Mouse (Mus musculus) adrenal gland, adult 2 months (tissue): ENCODE measurements around the gene Mical3. TPM values are rescaled to one million over a fixed set of nuclear protein-coding genes. Genes with fewer than 3 reads are reported as not detected.

ENCODE experiments used
- DNase-seq: peaks from one replicate; pipeline ENCODE4 v3.0.0; 2021
- polyA plus RNA-seq: library from polyadenylated mRNA; depleted of rRNA; stranded (reverse); fragments of >200 nt; gene quantifications from 2 replicates; pipeline ENCODE4 v1.2.3, GENCODE M21; 2012
- total RNA-seq, 2 experiments: library from RNA; stranded (reverse); gene quantifications; 2 replicates each; pipeline ENCODE4 v1.2.3; 2021

Mical3 gene
- total and polyA plus RNA-seq, 3 experiments = 19.9 to 44.3 (median 34.0) TPM

- DNase-seq = no peak
These were observed 49.3 kb downstream of the Mical3 start for GRCm38 (mm10) chr6:121081288-121082093.

- no peak for DNase-seq
These were observed 52.6 kb downstream of the Mical3 start for GRCm38 (mm10) chr6:121078175-121078574.

DNA sequence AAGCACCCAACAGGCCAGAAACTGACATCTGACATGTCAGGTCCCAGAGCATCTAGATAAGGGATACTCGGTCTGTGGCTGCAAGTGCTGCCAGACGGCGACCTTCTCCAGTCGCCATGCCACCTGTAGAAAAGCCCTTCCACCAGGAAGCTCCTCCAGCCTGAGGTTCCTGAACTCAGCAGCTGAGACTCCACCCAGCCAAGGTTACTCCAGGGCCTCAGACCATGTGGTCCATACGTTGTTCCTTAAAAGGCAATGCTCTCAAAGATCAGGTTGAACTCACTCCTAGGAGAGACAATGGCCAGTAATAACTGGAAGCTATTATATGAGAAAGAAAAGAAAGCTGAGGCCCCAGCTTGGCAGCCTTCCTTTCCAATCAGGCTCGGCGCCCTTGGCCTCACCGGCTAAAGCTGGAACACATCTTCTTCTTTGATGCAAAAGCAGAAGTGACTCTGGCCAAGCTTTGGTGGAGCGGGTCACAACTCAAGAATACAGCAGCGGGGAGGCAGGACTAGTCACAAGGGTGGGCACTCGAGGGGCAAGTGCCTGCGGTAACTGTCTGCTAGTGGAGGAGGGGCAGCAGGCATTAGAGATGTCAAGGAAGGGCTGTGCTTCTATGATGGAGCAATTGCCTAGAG lies 53.8 kb downstream of the Mical3 start:
- DNase-seq = no peak

DNA sequence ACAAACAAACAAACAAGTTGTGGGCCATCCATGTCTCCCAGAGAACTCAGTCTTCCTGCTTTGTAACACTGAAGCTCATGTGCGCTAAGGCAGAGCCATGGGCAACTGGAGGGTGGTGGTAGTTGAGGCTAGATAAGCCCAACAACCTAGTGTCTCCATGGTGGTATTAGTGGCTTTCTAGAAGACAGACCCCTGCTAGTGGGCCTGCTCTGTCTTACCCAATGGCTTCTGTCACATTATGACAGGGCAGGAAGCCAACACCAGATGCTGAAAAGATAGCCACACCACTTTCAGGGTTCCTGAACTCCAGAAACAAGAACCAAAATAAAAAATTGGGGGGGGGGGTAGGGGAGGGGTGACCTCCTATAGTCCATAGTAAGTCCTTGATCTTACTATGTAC lies 55.0 kb downstream of the Mical3 start:
- DNase-seq = no peak

- DNase-seq = no peak
These were observed 57.5 kb downstream of the Mical3 start for GRCm38 (mm10) chr6:121073312-121073711.

GRCm38 (mm10) chr6:121072615-121073014 lies 58.2 kb downstream of the Mical3 start:
- DNase-seq = no peak

- DNase-seq = no peak
These were observed 60.1 kb downstream of the Mical3 start for GRCm38 (mm10) chr6:121070584-121071230.

- DNase-seq = no peak
These were observed 61.6 kb downstream of the Mical3 start for GRCm38 (mm10) chr6:121069156-121069555.

DNA sequence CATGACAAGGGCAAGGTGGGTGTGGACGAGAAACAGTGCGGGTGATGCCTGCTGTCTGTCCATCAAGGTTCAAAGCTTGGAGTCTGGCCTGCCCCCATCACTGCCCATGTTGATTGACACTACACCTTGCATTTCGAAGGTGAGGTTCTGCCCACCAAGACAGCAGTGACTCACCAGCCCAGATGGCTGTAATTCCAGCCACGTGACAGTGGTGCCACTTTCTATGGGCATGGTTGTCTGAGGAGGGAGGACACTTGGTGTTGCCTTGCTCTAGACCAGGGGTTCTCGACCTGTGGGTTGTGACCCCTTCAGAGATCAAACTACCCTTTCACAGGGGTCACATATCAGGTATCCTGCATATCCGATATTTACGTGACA lies 62.7 kb downstream of the Mical3 start:
- DNase-seq = no peak

GRCm38 (mm10) chr6:121067426-121068086 lies 63.2 kb downstream of the Mical3 start:
- no peak for DNase-seq

- DNase-seq = peak; percentile 79
These were observed 64.0 kb downstream of the Mical3 start for GRCm38 (mm10) chr6:121066761-121067160.

DNA sequence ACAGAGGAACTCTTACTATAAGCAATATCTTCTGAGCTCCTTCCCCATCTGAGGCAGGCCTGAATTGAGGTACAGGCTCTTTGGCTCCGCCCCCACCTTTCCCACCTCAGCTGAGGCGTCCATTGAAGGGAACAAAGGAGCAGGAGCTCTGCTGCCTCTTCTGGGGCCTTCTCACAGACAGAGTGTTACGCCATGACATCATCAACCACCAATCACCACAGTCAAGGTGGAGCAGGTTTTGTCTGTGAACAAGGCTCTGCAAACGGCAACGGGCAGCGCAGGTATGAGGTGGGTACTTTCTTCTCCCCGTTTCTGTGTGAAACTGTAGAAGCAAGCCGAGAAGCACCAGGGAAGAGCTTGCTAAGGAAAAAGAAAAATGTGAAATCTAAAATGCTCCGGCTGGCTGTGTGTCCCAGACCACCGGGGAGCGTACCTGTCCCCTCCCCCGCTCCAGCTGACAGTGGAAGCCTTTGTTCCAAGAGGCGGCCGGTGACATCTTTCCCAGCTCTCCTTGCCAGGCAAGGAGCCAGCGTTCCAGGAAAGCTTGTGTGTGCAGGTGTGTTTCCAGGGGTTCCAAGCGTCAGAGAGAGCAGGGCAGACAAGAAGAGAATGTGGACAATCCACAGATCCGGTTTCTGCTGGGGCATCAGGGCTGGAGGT lies 66.3 kb downstream of the Mical3 start:
- DNase-seq = no peak

DNA sequence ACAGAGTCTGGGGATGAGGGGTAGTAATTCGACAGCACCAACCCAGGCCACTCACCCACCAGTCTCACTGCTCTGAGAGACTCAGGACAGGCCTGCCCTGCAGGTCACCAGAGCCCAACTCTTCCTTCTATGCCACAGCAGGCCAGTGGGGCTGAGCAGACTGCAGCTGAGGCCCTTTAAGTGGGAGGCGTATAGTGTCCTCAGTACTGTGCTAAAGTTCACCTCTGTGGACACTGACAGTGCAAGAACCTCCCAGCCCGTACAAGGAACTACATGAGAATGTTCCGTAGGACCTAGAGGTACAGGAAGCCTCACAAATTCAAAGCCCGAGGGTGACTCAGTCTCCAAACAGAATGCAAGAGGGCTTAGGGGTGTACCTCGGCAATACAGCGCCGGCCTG lies 67.0 kb downstream of the Mical3 start:
- DNase-seq = no peak

- no peak for DNase-seq
These were observed 67.8 kb downstream of the Mical3 start for GRCm38 (mm10) chr6:121062891-121063408.

- DNase-seq = no peak
These were observed 72.8 kb downstream of the Mical3 start for GRCm38 (mm10) chr6:121058039-121058438.

GRCm38 (mm10) chr6:121057181-121057956 lies 73.4 kb downstream of the Mical3 start:
- peak; percentile 50 for DNase-seq

- DNase-seq = no peak
These were observed 75.3 kb downstream of the Mical3 start for GRCm38 (mm10) chr6:121055496-121055895.

GRCm38 (mm10) chr6:121054908-121055307 lies 75.9 kb downstream of the Mical3 start:
- no peak for DNase-seq

- DNase-seq = no peak
These were observed 76.5 kb downstream of the Mical3 start for GRCm38 (mm10) chr6:121054340-121054739.

- no peak for DNase-seq
These were observed 77.2 kb downstream of the Mical3 start for GRCm38 (mm10) chr6:121053585-121054112.
